Mouse (Mus musculus): ENCODE measurements at regions not wholly inside any gene's neighbourhood (a gene's known extent, or its start where the extent isn't known, plus 50 kb on each side); places are given as distances from the start of the nearest gene placed in this dataset.

DNA sequence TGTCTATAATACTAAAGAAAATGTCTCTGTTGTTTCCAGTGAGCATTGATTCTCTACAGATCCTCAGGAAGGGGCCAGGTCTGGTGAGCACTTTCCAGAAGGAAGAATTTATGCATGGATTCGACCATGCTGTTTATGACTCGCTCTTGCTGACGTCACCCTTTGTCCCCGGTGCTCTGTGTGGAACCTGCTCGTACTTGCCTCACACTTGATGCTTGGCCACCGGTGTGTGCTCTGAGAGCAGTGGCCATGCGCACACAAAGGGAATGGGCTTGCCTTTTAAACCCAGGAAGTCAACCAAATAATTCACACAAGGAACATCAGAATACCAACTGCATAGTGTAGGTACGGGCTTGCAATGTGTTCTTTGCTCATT lies 79.5 kb upstream of the S1pr3 start:
- intact Hi-C loops (cut with DNase I): no loop called here
- DNase-seq (ENCODE audit: low spot score in 2 of 2): no peak

GRCm38 (mm10) chr13:51329717-51330116 lies 78.7 kb upstream of the S1pr3 start:
- intact Hi-C loops (cut with DNase I): no loop called here
- no peak for DNase-seq (ENCODE audit: low spot score in 2 of 2)

- DNase-seq (ENCODE audit: low spot score in 2 of 2): no peak
- intact Hi-C loops (cut with DNase I): no loop called here
These were observed 76.2 kb upstream of the S1pr3 start for GRCm38 (mm10) chr13:51332271-51332670.

DNA sequence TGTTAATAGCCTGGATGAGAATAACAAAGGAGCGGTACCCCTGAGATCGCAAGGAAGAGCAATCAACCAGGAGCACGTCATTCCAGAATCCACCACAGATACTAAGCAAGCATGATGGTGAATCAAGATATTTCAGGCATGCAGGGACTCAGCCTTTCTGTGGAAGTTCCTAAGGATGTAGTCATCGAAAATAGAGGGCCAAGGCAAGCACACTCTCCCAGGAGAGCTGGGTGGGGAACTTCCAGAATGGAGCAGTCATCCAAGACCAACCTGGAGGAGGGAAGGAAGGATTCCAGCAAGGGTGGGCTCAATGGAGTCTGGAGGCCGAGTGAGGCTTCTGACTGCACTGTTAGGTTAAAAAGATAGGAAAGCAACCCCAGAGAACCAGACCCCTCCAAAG lies 75.0 kb upstream of the S1pr3 start:
- no peak for DNase-seq (ENCODE audit: low spot score in 2 of 2)
- intact Hi-C loops (cut with DNase I): no loop called here

GRCm38 (mm10) chr13:51336726-51337125 lies 71.7 kb upstream of the S1pr3 start:
- intact Hi-C loops (cut with DNase I): no loop called here
- no peak for DNase-seq (ENCODE audit: low spot score in 2 of 2)

GRCm38 (mm10) chr13:51337931-51338330 lies 70.5 kb upstream of the S1pr3 start:
- peak in 1 of 2 experiments; percentile 30 for DNase-seq (ENCODE audit: low spot score in 2 of 2)
- intact Hi-C loops (cut with DNase I): no loop called here

DNA sequence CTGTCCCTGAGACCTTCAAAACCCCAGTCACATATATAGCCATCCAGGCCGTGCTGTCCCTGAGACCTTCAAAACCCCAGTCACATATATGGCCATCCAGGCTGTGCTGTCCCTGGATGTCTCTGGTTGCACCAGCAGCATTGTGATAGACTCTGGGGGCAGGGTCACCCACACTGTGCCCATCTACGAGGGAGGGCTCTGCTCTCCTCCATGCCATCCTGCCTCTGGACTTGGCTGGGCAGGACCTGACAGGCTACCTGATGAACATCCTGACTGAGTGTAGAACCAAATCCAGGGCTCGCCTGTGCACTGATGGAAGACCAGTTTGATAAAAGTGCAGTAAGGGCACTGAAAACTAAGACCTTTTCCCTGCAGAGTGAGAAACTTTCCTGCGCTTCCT lies 63.1 kb upstream of the S1pr3 start:
- intact Hi-C loops (cut with DNase I): no loop called here
- no peak for DNase-seq (ENCODE audit: low spot score in 2 of 2)

GRCm38 (mm10) chr13:51345839-51346550 lies 62.4 kb upstream of the S1pr3 start:
- intact Hi-C loops (cut with DNase I): no loop called here
- no peak for DNase-seq (ENCODE audit: low spot score in 2 of 2)

DNA sequence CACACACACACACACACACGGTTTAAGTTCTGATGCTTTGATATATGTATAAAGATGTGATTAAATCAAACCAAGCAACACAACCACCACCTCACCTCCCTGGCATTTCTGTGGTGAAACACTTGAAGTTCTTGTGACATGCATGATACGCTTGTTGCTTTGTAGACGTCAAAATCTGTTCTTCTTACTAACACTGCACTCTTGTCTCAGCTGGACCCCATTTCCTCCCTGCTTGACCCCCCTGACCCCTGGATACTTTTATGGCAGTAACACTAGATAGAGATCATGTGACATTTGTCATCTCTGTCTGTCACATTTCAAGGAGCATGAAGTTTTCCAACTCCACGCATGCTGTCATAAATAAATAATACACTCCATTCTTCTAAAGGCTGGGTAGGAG lies 59.7 kb upstream of the S1pr3 start:
- intact Hi-C loops (cut with DNase I): no loop called here

DNA sequence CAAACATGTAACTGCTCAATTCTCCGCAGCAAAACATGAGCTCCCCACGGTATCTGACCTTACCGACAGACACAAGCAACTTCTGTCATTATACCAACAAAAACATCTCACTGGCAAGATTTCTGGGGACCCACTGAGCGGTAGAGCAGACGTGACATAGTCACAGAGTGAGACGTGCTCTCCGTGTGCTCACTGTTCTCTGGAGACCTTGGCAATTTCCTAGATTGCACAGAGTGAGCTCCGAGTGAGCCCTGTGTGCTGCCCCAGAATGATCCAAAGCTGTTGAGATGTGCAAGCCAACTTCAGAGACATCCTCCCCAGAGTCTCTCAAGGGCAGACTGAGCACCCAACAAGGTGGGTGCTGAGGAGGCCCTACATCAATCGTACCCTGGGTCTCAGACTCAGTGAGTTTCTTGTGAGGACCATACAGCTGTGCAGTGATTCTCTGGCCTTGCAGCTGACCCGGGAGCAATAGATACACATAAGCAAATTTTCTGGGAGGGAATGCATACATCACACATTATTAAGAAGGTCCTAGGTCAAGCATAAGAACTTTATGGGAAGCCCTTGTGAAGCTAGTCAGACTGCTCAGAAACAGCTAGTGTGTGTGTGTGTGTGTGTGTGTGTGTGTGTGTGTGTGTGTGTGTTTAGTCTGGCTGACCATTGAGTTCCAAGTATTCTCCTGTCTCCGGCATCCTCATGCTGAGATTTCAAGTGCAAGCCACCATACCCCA lies 58.5 kb upstream of the S1pr3 start:
- intact Hi-C loops (cut with DNase I): no loop called here
- DNase-seq (ENCODE audit: low spot score in 2 of 2): no peak

More for the DNA sequence above, 59.7 kb upstream of the S1pr3 start:
- DNase-seq (ENCODE audit: low spot score in 2 of 2): no peak

DNA sequence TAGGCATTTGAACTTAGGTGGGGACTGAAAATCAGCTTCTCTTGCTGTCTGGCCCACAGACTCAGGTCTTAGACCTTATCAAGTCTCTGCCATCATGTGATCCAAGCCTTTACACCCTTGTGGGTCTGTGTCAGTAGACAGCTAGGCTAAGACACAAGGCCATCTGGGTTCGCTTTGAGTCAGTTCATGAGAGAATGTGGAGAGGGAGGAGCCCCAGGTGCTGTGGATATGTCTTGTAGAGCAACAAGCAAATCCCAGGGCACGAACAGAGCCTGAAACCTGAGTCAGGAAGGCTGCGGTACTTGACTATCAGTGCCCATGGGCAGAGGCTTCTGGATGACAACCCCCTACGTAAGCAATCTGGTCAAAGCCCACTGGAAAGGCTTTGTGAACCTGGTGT lies 55.6 kb upstream of the S1pr3 start:
- DNase-seq (ENCODE audit: low spot score in 2 of 2): no peak
- intact Hi-C loops (cut with DNase I): no loop called here

- intact Hi-C loops (cut with DNase I): no loop called here
- DNase-seq (ENCODE audit: low spot score in 2 of 2): peak in 1 of 2 experiments; percentile 21
These were observed 52.9 kb upstream of the S1pr3 start for GRCm38 (mm10) chr13:51355507-51355906.

Measured in left cerebral cortex, postnatal 25 days (tissue).